Mouse (Mus musculus) liver, embryonic 15.5 days (tissue): ENCODE measurements around the gene Pigf. TPM values are rescaled to one million over a fixed set of nuclear protein-coding genes. Genes with fewer than 3 reads are reported as not detected.

Experiments used
- ATAC-seq: fragments of 200-750 bp; cut with Nextera tagmentation; 2 replicates; pipeline ENCODE4 v1.8.0; 2017; ENCODE audit warnings: moderate number of reproducible peaks, mild to moderate bottlenecking, moderate library complexity; ENCODE audit not compliant: insufficient read depth
- H3K27ac ChIP-seq: fragments of 300-500 bp; sonication (generic); replicated peaks from 2 replicates; pipeline ENCODE4 v1.5.1; 2015; ENCODE audit warnings: mild to moderate bottlenecking, inconsistent platforms
- H3K27me3 ChIP-seq: fragments of 300-500 bp; sonication (generic); 2 replicates; pipeline ENCODE4 v1.6.1; 2015; ENCODE audit warnings: mild to moderate bottlenecking, inconsistent platforms
- H3K36me3 ChIP-seq: fragments of 300-500 bp; sonication (generic); replicated peaks from 2 replicates; pipeline ENCODE4 v1.6.1; 2015; ENCODE audit warnings: moderate library complexity, mild to moderate bottlenecking, inconsistent platforms
- H3K4me1 ChIP-seq: fragments of 300-500 bp; sonication (generic); replicated peaks from 2 replicates; pipeline ENCODE4 v1.6.1; 2015; ENCODE audit warnings: inconsistent platforms
- H3K4me2 ChIP-seq: fragments of 300-500 bp; sonication (generic); 2 replicates; pipeline ENCODE4 v1.6.1; 2015; ENCODE audit warnings: moderate library complexity, mild to moderate bottlenecking, inconsistent platforms
- H3K4me3 ChIP-seq: fragments of 300-500 bp; sonication (generic); replicated peaks from 2 replicates; pipeline ENCODE4 v1.5.1; 2015; ENCODE audit warnings: mild to moderate bottlenecking, inconsistent platforms
- H3K9ac ChIP-seq: fragments of 300-500 bp; sonication (generic); 2 replicates; pipeline ENCODE4 v1.6.1; 2015; ENCODE audit warnings: moderate library complexity, mild to moderate bottlenecking, inconsistent platforms
- H3K9me3 ChIP-seq: fragments of 300-500 bp; sonication (generic); replicated peaks from 2 replicates; pipeline ENCODE4 v1.6.1; 2016; ENCODE audit warnings: inconsistent platforms
- WGBS: fragments of 180-500 bp; shearing (Covaris S2); methylation state at CpG from one replicate; pipeline ENCODE4 v1.1.7; 2015; ENCODE audit warnings: mixed read lengths; ENCODE audit not compliant: insufficient replicate concordance; 5-methylcytosine and 5-hydroxymethylcytosine counted together
- polyA plus RNA-seq: library from polyadenylated mRNA; unstranded; fragments of >200 nt; fragmentation: Nextera tagmentation; extraction: Ambion mirVana; gene quantifications from 2 replicates; pipeline ENCODE4 v1.2.1, GENCODE M21; 2015

The Pigf gene
- polyA plus RNA-seq, 1 experiment from 2014 or later = 11.2 TPM

DNA sequence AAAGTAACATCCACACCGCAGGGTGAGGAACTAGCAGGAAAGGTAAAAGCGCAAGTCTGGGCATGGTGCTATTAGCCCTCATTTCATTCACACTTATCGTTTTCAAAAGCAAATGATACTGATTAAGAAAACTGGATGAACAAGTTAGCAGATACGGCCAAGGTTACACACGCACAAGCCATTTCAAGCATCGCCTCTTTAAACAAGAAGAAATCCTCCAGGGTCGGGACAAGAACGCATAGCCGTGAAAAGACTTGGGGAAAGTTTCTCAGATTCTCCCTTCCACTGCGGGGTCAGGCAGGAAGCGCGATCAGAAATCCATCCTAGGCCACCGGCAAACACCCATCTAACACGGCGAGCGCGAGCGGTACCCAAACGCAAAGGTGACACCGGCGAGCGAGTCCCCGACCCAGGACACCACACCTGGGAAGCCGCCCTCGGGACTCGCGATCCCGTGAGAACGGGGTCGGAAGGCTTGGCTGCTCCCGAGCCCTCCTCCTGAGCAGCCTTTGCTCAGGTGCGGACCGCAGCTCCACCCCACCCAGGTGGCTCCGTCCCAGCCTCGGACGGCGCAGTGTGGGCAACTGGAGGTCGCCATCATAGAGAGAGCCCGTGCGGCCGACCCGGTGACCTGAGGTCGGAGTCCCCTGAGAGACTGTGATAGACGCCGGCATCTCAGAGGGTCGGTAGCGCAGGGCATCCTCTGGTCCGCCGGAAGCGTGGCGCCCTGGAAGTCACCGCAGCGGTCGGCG, 539 bp downstream of the Pigf start:
- H3K4me2 ChIP-seq = peak overlapping the region; percentile 96
- H3K27me3 ChIP-seq = no peaks in the 10 kb centered on the region
- peaks cover 25% of the 10 kb centered on the region for H3K4me1 ChIP-seq
- peaks cover 10% of the 10 kb centered on the region for H3K36me3 ChIP-seq
- no peaks in the 10 kb centered on the region for H3K9me3 ChIP-seq
- peak overlapping the region; percentile 75 for H3K9ac ChIP-seq
- WGBS = 1% methylated on average over 55 of the region's 55 CpGs
- no peak overlapping the region for H3K27ac ChIP-seq
- ATAC-seq = peak; percentile 61
- H3K4me3 ChIP-seq = peak overlapping the region; percentile 93

- Histone ChIP-seq H3K27ac (no peak overlapping the region), H3K27me3 (no peaks in the 10 kb centered on the region), H3K9ac (no peak overlapping the region), H3K4me2 (no peak overlapping the region), H3K36me3 (peaks cover 11% of the 10 kb centered on the region; the same call in 1 of the 2 replicates), H3K9me3 (no peaks in the 10 kb centered on the region), H3K4me1 (peaks cover 11% of the 10 kb centered on the region), H3K4me3 (no peak overlapping the region)
- WGBS = 64% methylated on average over 5 of the region's 5 CpGs
- no peak for ATAC-seq
These were observed 5.5 kb downstream of the Pigf start for GRCm38 (mm10) chr17:87019692-87020091.

GRCm38 (mm10) chr17:87011301-87012019, 13.7 kb downstream of the Pigf start:
- Histone ChIP-seq H3K9me3 (no peaks in the 10 kb centered on the region), H3K9ac (no peak overlapping the region), H3K4me1 (no peaks in the 10 kb centered on the region), H3K4me2 (no peak overlapping the region), H3K36me3 (peaks cover 6% of the 10 kb centered on the region), H3K27ac (no peak overlapping the region), H3K27me3 (no peaks in the 10 kb centered on the region), H3K4me3 (no peak overlapping the region)
- WGBS = 68% methylated on average over 13 of the region's 13 CpGs
- no peak for ATAC-seq

GRCm38 (mm10) chr17:87008950-87009349, 16.3 kb downstream of the Pigf start:
- Histone ChIP-seq H3K4me2 (no peak overlapping the region), H3K9me3 (no peaks in the 10 kb centered on the region)
- 80% methylated on average over 3 of the region's 3 CpGs for WGBS

GRCm38 (mm10) chr17:86997323-86997722, 27.9 kb downstream of the Pigf start:
- Histone ChIP-seq H3K4me3 (no peak overlapping the region), H3K4me1 (no peaks in the 10 kb centered on the region), H3K9ac (no peak overlapping the region), H3K27ac (no peak overlapping the region), H3K36me3 (no peaks in the 10 kb centered on the region; the same call in 1 of the 2 replicates), H3K27me3 (no peaks in the 10 kb centered on the region), H3K4me2 (no peak overlapping the region), H3K9me3 (no peaks in the 10 kb centered on the region)
- no peak for ATAC-seq
- 74% methylated on average over 6 of the region's 6 CpGs for WGBS

More at GRCm38 (mm10) chr17:87008950-87009349, 16.3 kb downstream of the Pigf start:
- no peak overlapping the region for H3K4me3 ChIP-seq
- peaks cover 4% of the 10 kb centered on the region; the same call in 1 of the 2 replicates for H3K36me3 ChIP-seq
- H3K9ac ChIP-seq = no peak overlapping the region
- ATAC-seq = no peak
- no peaks in the 10 kb centered on the region for H3K27me3 ChIP-seq
- H3K27ac ChIP-seq = no peak overlapping the region
- no peaks in the 10 kb centered on the region for H3K4me1 ChIP-seq

GRCm38 (mm10) chr17:86991306-86991705, 33.9 kb downstream of the Pigf start:
- no peaks in the 10 kb centered on the region for H3K27me3 ChIP-seq
- H3K4me3 ChIP-seq = no peak overlapping the region
- H3K36me3 ChIP-seq = no peaks in the 10 kb centered on the region
- no peak overlapping the region for H3K27ac ChIP-seq
- WGBS = 78% methylated on average over 8 of the region's 8 CpGs
- ATAC-seq = no peak
- H3K9ac ChIP-seq = no peak overlapping the region
- no peaks in the 10 kb centered on the region for H3K9me3 ChIP-seq
- H3K4me1 ChIP-seq = no peaks in the 10 kb centered on the region
- no peak overlapping the region for H3K4me2 ChIP-seq

GRCm38 (mm10) chr17:86988601-86989184, 36.5 kb downstream of the Pigf start:
- no peak for ATAC-seq
- no peaks in the 10 kb centered on the region for H3K36me3 ChIP-seq
- H3K4me3 ChIP-seq = no peak overlapping the region
- H3K9ac ChIP-seq = no peak overlapping the region
- no peaks in the 10 kb centered on the region for H3K9me3 ChIP-seq
- 46% methylated on average over 6 of the region's 6 CpGs for WGBS
- H3K4me2 ChIP-seq = no peak overlapping the region
- H3K4me1 ChIP-seq = no peaks in the 10 kb centered on the region
- H3K27me3 ChIP-seq = no peaks in the 10 kb centered on the region
- no peak overlapping the region for H3K27ac ChIP-seq

- Histone ChIP-seq H3K27me3 (no peaks in the 10 kb centered on the region), H3K4me2 (no peak overlapping the region), H3K9ac (no peak overlapping the region), H3K9me3 (no peaks in the 10 kb centered on the region), H3K27ac (no peak overlapping the region), H3K4me1 (no peaks in the 10 kb centered on the region), H3K4me3 (no peak overlapping the region), H3K36me3 (no peaks in the 10 kb centered on the region)
- WGBS = 69% methylated on average over 5 of the region's 5 CpGs
- no peak for ATAC-seq
These were observed 37.0 kb downstream of the Pigf start for GRCm38 (mm10) chr17:86988161-86988560.

- no peak overlapping the region for H3K9ac ChIP-seq
- no peak for ATAC-seq
- H3K27me3 ChIP-seq = no peaks in the 10 kb centered on the region
- no peaks in the 10 kb centered on the region for H3K36me3 ChIP-seq
- H3K27ac ChIP-seq = no peak overlapping the region
- H3K4me1 ChIP-seq = peaks cover 5% of the 10 kb centered on the region; the same call in 1 of the 2 replicates
- H3K4me2 ChIP-seq = no peak overlapping the region
- WGBS = 59% methylated on average over 17 of the region's 17 CpGs
- no peaks in the 10 kb centered on the region for H3K9me3 ChIP-seq
- no peak overlapping the region for H3K4me3 ChIP-seq
These were observed 38.6 kb downstream of the Pigf start for GRCm38 (mm10) chr17:86986449-86987138.

- peaks cover 5% of the 10 kb centered on the region; the same call in 1 of the 2 replicates for H3K4me1 ChIP-seq
- H3K36me3 ChIP-seq = no peaks in the 10 kb centered on the region
- H3K4me2 ChIP-seq = no peak overlapping the region
- H3K27me3 ChIP-seq = no peaks in the 10 kb centered on the region
- no peaks in the 10 kb centered on the region for H3K9me3 ChIP-seq
- H3K9ac ChIP-seq = no peak overlapping the region
- H3K4me3 ChIP-seq = no peak overlapping the region
- no peak for ATAC-seq
- no peak overlapping the region for H3K27ac ChIP-seq
- 78% methylated on average over 9 of the region's 9 CpGs for whole genome bisulfite sequencing
These were observed 42.7 kb downstream of the Pigf start for GRCm38 (mm10) chr17:86982497-86982896.

- H3K4me3 ChIP-seq = no peak overlapping the region
- H3K4me1 ChIP-seq = peaks cover 5% of the 10 kb centered on the region; the same call in 1 of the 2 replicates
- H3K9me3 ChIP-seq = no peaks in the 10 kb centered on the region
- no peak for ATAC-seq
- no peaks in the 10 kb centered on the region for H3K27me3 ChIP-seq
- 77% methylated on average over 2 of the region's 2 CpGs for WGBS
- H3K9ac ChIP-seq = no peak overlapping the region
- no peak overlapping the region for H3K4me2 ChIP-seq
- H3K36me3 ChIP-seq = no peaks in the 10 kb centered on the region
- H3K27ac ChIP-seq = no peak overlapping the region
These were observed 43.5 kb downstream of the Pigf start for GRCm38 (mm10) chr17:86981701-86982100.
